Mouse (Mus musculus): ENCODE data around the gene Aldh1b1. TPM values are rescaled to one million over a fixed set of nuclear protein-coding genes. Genes with fewer than 3 reads are reported as not detected.

The Aldh1b1 gene
- polyA plus RNA-seq (2016; fragmentation: Nextera tagmentation; extraction: Ambion mirVana): 2.5 and 2.9 TPM in 2 replicates

DNA sequence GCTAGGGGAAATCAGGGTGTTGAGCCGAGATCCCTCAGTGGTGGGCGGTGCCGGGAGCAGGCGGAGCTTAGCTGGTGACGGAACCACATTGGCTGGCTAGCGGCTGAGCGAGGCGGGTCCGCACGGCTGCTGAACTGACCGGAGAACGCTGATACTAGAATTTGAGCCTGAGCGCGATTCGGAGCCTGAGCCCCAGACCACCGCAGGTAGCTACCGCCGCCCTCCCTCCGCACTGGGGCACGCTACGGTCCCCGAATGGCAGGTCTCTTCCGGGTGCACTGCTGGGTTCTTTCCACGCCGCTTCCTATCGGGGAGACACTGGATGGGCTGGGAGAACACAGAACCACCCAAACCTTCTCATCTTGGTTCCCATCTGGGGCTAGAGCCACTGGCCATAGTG lies at the start of gene Aldh1b1:
Aldh1b1 (plus strand) TSS at position 59 of the 400 bp plus-strand sequence.
- DNase-seq (ENCODE audit: low spot score): peak; percentile 80
- H3K4me1 ChIP-seq: peaks cover 31% of the 10 kb centered on the region
- no peaks in the 10 kb centered on the region for H3K36me3 ChIP-seq
- peak within 1 kb of the TSS; percentile 61 for H3K27ac ChIP-seq
- WGBS: under 1% methylated on average over 26 of the region's 26 CpGs
- H3K4me3 ChIP-seq: peak within 1 kb of the TSS; percentile 54
- peaks cover 17% of the 10 kb centered on the region for H3K27me3 ChIP-seq (ENCODE audit: low read depth, poor library complexity, severe bottlenecking)
- no peaks in the 10 kb centered on the region for H3K9me3 ChIP-seq (replicated peaks)

DNA sequence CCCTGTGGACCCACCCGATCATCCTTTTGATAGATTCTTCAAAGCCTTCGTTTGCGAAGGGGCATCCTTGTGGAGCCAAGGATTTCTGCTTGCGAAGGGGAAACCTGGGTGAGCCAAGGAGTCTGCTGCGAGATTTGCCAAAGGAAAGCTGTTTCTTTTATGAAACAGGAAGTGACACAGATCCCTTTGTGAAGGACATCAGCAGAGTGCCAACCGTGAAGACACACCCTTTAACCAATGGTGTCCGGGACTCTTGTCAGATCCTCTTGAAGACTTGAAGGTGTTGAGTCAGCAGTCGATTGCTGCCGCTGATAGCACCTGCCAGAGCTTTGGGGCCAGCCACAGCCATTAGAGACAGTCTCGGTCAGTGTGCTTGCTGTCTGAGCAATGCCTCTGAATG lies 49.4 kb upstream of the Aldh1b1 start:
- Histone ChIP-seq H3K4me3 (no peak overlapping the region), H3K4me1 (peaks cover 16% of the 10 kb centered on the region), H3K36me3 (no peaks in the 10 kb centered on the region), H3K27ac (no peak overlapping the region), H3K27me3 (ENCODE audit: low read depth, poor library complexity, severe bottlenecking) (0 out of 2 replicates have a peak, but pooled peaks cover 5% of the 10 kb centered on the region), H3K9me3 (replicated peaks) (no peaks in the 10 kb centered on the region)
- no peak for DNase-seq (ENCODE audit: low spot score)
- WGBS: 83% methylated on average over 10 of the region's 10 CpGs

DNA sequence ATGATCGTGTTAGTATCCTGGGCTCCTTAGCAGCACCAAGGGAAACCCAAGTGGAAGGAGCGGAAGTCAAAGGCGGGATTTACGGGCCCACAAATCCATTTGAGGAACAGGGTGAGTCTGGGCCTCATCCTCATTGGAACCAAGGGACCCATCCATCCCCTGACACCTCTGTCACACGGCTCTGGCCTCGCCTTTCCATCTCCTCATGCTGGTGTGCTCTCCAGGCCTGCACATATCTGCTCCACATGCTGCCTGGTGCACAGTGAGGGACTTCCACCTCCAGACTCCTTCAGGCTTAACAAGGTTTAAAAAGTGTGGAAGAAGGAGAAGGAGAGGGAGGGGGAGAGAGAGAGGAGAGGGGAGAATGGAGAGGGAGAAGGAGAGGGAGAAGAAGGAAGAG lies 48.3 kb upstream of the Aldh1b1 start:
- no peaks in the 10 kb centered on the region for H3K9me3 ChIP-seq (replicated peaks)
- DNase-seq (ENCODE audit: low spot score): no peak
- 70% methylated on average over 6 of the region's 6 CpGs for WGBS
- H3K4me3 ChIP-seq: no peak overlapping the region
- H3K36me3 ChIP-seq: no peaks in the 10 kb centered on the region
- no peak overlapping the region for H3K27ac ChIP-seq
- H3K4me1 ChIP-seq: peaks cover 26% of the 10 kb centered on the region
- 0 out of 2 replicates have a peak, but pooled peaks cover 5% of the 10 kb centered on the region for H3K27me3 ChIP-seq (ENCODE audit: low read depth, poor library complexity, severe bottlenecking)

DNA sequence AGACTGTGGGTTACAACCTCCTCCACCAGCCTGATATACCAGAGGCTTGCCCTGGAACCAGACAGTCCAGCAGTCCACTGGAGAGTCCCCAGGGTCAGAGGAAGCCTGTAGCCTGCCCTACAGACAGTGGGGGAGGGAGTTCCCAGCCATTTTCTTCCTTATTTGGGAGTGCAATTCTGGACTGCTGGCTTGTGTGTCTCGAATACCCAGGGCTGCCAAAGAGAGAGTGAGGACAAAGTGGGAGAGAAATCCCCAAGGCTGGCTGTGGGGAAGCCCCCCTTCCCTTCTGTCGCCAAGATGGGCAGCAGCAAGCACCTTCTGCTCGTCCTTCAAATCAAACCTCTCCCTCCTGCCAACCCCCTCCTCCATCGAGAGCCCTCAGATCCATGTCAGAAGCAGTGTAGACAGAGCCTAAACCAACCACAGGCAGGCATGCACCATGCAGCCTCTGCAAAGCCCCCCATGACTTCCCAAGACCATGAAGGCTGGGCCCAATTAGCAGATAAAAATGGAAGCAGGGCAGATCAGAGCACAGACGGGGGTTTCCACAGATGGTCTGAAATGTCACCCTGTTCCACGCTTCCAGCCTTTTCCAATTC lies 45.5 kb upstream of the Aldh1b1 start:
- Histone ChIP-seq H3K36me3 (no peaks in the 10 kb centered on the region), H3K27me3 (ENCODE audit: low read depth, poor library complexity, severe bottlenecking) (peaks cover 16% of the 10 kb centered on the region), H3K4me1 (peaks cover 45% of the 10 kb centered on the region), H3K9me3 (replicated peaks) (no peaks in the 10 kb centered on the region), H3K4me3 (no peak overlapping the region), H3K27ac (peak overlapping the region; percentile 56)
- no peak for DNase-seq (ENCODE audit: low spot score)
- WGBS: 40% methylated on average over 6 of the region's 6 CpGs

DNA sequence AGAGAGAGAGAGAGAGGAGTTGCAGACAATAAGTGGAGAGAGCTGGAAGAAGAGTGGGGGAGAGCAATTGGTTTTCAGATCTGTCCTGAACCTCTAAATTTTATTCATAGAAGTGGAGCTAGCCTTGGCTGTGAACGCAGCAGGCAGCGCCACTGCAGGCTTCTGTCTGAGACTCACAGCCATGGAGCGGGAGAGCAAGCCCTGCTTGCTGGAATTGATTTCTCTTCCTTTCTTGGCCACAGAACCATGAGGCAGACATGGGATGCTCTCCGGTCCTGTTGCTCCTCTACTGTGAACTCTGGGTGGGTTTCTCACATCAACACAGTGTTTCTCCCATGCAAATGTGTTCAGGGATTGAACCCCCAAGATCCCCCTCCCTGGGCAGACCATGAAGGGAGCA lies 44.7 kb upstream of the Aldh1b1 start:
- DNase-seq (ENCODE audit: low spot score): no peak
- H3K9me3 ChIP-seq (replicated peaks): no peaks in the 10 kb centered on the region
- H3K4me3 ChIP-seq: no peak overlapping the region
- WGBS: 78% methylated on average over 4 of the region's 4 CpGs
- H3K27ac ChIP-seq: peak overlapping the region; percentile 56; the same call in 1 of the 2 replicates
- no peaks in the 10 kb centered on the region for H3K36me3 ChIP-seq
- H3K27me3 ChIP-seq (ENCODE audit: low read depth, poor library complexity, severe bottlenecking): peaks cover 16% of the 10 kb centered on the region
- H3K4me1 ChIP-seq: peaks cover 54% of the 10 kb centered on the region

DNA sequence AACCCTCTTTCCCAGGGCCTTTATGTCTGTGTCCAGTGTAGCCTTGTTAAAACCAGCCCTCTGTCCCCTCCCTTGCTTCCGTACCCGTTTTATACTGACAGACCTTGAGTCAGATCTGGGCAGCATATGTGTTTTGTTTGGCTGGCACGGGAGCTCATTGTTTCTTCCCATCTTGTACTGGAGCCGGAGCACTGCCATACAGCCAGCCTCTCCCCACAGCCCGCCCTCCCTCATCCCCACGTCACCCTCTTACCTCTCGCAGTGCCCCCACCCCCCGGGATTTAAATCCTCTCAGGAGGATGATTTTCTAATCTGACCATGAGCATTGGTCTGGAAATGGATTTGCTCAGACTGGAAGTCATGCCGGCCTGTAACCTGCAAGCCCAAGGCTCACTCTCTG lies 43.7 kb upstream of the Aldh1b1 start:
- 75% methylated on average over 9 of the region's 9 CpGs for whole genome bisulfite sequencing
- Histone ChIP-seq H3K9me3 (replicated peaks) (no peaks in the 10 kb centered on the region), H3K4me3 (no peak overlapping the region), H3K36me3 (no peaks in the 10 kb centered on the region), H3K27me3 (ENCODE audit: low read depth, poor library complexity, severe bottlenecking) (peaks cover 12% of the 10 kb centered on the region), H3K4me1 (peaks cover 58% of the 10 kb centered on the region), H3K27ac (peak overlapping the region; percentile 43)
- no peak for DNase-seq (ENCODE audit: low spot score)

DNA sequence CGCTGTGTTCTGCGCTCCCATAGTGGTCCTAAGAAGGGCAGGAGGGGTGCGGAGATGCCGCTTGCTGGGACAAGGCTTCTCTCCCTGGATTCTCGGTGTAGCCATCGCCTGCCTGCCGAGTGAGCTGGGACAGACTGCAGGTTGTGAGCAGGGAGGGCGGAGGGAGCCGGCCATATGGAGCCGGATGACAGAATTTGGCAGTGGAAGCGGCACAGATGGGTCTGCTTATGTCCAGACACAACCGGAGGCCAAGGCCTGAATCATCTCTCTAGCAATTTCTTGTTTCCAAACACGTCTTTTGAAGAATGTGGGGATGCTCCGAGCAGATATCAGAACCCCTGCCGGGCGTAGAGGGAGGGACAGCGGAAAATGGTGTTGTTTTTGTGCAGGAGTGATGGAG lies 42.9 kb upstream of the Aldh1b1 start:
- no peaks in the 10 kb centered on the region for H3K9me3 ChIP-seq (replicated peaks)
- peaks cover 12% of the 10 kb centered on the region for H3K27me3 ChIP-seq (ENCODE audit: low read depth, poor library complexity, severe bottlenecking)
- no peak overlapping the region for H3K4me3 ChIP-seq
- H3K36me3 ChIP-seq: no peaks in the 10 kb centered on the region
- no peak for DNase-seq (ENCODE audit: low spot score)
- 66% methylated on average over 17 of the region's 17 CpGs for WGBS
- H3K27ac ChIP-seq: peak overlapping the region; percentile 43
- peaks cover 58% of the 10 kb centered on the region for H3K4me1 ChIP-seq

DNA sequence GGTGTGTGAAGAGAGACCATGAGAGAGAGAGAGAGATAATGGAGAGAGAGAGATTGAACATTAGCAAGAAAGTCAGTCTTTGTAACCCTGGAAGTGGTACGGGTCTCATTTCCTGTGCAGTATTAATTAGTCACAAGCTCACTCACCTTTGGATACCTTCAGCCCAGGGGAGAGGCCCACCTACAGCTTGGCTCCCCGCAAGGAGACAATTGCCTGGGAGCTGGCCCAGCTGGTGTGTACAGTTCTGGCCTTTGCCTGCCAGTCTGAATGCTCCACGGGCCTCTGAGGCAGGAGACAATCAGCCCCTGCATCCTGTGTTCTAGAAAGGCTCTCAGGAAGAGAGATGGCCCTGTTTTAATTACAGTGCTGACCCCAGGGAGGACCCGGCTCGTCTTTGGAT lies 40.9 kb upstream of the Aldh1b1 start:
- WGBS: 29% methylated on average over 5 of the region's 5 CpGs
- no peak for DNase-seq (ENCODE audit: low spot score)
- H3K4me3 ChIP-seq: no peak overlapping the region
- no peaks in the 10 kb centered on the region for H3K36me3 ChIP-seq
- peaks cover 20% of the 10 kb centered on the region for H3K27me3 ChIP-seq (ENCODE audit: low read depth, poor library complexity, severe bottlenecking)
- H3K27ac ChIP-seq: 0 out of 2 replicates have a peak overlapping the region, but pooled peaks have one; percentile 39
- no peaks in the 10 kb centered on the region for H3K9me3 ChIP-seq (replicated peaks)
- peaks cover 57% of the 10 kb centered on the region for H3K4me1 ChIP-seq

DNA sequence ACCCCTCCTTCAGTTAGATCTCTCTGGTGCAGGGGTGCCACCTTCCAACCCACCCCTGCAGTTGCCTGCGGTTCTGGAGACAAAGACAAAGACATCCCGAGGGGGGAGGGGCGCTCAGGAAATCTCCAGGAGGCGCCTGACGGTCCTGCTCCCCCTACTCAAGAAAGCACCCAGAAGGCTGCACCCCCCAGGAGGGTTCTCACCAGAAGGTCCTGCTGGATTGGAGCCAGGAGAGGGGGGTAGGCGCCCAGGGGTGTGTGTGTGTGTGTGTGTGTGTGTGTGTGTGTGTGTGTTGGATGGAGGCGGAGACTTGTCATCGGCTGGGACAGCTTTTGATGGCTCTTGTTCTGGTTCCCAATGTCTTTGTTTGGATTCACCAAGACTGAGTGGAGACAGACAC lies 39.4 kb upstream of the Aldh1b1 start:
- Histone ChIP-seq H3K36me3 (no peaks in the 10 kb centered on the region), H3K4me1 (peaks cover 58% of the 10 kb centered on the region), H3K9me3 (replicated peaks) (no peaks in the 10 kb centered on the region), H3K27ac (0 out of 2 replicates have a peak overlapping the region, but pooled peaks have one; percentile 39), H3K4me3 (no peak overlapping the region), H3K27me3 (ENCODE audit: low read depth, poor library complexity, severe bottlenecking) (peaks cover 34% of the 10 kb centered on the region)
- DNase-seq (ENCODE audit: low spot score): no peak
- 75% methylated on average over 8 of the region's 8 CpGs for WGBS

DNA sequence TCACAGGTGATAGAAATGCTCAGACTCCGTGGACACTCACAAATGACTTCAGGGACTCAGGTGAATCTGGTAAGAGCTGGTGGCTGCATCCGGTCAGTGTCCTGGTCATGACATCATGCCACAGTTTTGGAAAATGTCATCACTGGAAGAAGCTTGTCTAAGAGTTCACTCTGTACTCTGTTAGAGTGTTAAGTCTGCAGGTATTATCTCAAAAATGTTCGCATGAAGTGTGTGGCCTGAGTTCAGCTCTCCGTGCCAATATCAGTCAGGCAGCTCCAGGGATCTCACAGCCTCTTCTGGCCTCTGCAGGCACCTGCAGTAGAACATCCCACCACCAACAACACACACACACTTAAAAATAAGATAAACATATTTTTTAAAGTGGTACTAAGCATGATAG lies 36.2 kb upstream of the Aldh1b1 start:
- WGBS: 88% methylated on average over 4 of the region's 4 CpGs
- Histone ChIP-seq H3K36me3 (no peaks in the 10 kb centered on the region), H3K4me3 (no peak overlapping the region), H3K4me1 (peaks cover 61% of the 10 kb centered on the region), H3K9me3 (replicated peaks) (no peaks in the 10 kb centered on the region), H3K27ac (no peak overlapping the region), H3K27me3 (ENCODE audit: low read depth, poor library complexity, severe bottlenecking) (peaks cover 54% of the 10 kb centered on the region)
- no peak for DNase-seq (ENCODE audit: low spot score)

DNA sequence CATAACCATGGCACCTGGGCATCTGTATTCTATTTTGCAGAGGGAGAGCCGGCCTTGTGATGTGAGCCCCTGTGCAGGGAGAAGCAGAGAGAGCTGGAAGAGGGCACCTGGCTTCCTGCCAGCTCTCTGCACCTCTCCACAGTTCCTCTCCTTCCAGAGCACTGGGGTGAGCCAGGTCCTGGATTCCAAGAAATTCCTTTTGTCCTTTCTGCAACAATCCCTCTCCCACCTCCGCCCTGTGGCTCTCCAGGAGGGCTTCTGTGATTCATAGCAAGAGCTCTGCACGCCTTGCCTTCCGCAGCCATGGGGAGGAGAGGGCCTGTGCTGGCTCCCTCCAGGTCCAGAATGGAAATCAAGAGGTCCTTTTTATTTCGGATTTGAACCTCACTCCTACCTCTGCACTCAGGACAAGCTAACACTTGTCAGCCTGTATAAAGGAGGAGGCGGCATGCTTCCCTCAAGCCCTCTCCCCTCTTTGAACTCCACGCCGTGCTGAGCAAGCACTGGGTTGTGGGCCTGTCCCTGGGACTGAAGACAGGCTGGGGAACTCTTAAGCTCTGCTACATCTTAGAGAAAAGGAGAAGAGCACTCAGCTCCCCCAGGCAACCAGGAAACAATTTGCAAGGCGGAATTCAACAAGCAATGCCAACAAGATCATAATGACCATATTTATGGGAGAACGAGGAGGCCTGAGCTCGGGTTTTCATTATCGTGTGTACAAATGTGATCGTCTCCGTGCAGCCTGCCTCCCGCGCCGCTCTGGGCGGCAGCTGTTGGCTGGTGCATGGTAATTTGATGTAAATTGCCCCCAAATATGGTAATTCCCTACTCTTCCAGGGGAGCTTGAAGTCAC lies 35.3 kb upstream of the Aldh1b1 start:
- Histone ChIP-seq H3K4me3 (peak overlapping the region; percentile 42), H3K4me1 (peaks cover 52% of the 10 kb centered on the region), H3K27me3 (ENCODE audit: low read depth, poor library complexity, severe bottlenecking) (peaks cover 62% of the 10 kb centered on the region), H3K9me3 (replicated peaks) (no peaks in the 10 kb centered on the region), H3K27ac (peak overlapping the region; percentile 46; the same call in 1 of the 2 replicates), H3K36me3 (no peaks in the 10 kb centered on the region)
- WGBS: 7% methylated on average over 18 of the region's 18 CpGs
- DNase-seq (ENCODE audit: low spot score): peak; percentile 51

DNA sequence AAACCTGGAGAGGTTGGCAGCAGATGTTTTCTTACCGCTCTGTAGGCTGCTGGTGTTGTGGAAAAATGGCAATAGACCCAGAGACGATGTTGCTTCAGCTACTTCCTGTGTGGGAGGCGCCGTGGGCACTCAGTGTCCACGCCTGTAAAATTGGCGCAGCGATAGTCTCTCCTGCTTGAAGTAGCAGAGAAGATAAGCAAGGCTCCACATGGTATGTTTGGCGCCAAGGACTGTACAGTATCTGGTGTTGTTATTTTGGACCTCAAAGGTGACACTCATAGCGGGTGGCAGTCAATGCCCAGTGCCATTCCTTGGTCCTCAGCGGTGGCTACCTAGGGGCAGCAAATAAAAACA lies 34.7 kb upstream of the Aldh1b1 start:
- H3K27ac ChIP-seq: no peak overlapping the region
- H3K9me3 ChIP-seq (replicated peaks): no peaks in the 10 kb centered on the region
- H3K4me1 ChIP-seq: peaks cover 49% of the 10 kb centered on the region
- DNase-seq (ENCODE audit: low spot score): no peak
- 10% methylated on average over 10 of the region's 10 CpGs for WGBS
- H3K4me3 ChIP-seq: peak overlapping the region; percentile 42
- H3K27me3 ChIP-seq (ENCODE audit: low read depth, poor library complexity, severe bottlenecking): peaks cover 69% of the 10 kb centered on the region
- H3K36me3 ChIP-seq: no peaks in the 10 kb centered on the region

DNA sequence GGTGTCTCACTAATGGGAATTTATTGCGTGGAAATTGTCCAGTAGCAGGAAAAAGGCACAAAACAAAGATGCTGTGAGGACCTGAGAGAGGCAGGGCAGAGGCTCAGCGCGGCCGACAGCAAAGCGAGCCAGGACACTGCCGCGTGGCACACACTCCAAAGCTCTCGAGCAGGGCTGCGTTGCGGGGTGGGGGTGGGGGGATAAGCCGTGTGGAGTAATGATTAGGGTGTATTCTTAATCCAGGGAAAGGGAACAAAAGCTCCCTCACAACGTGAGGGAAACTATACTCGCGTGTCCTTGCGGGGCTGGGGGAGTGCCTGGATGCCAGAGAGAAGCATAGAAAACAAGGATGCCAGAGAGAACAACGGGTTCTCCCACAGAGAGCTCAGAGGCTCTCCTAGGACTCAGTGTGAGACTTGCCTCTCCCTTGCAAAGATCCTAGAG lies 33.7 kb upstream of the Aldh1b1 start:
- Histone ChIP-seq H3K4me3 (peak overlapping the region; percentile 37), H3K27me3 (ENCODE audit: low read depth, poor library complexity, severe bottlenecking) (peaks cover 79% of the 10 kb centered on the region), H3K9me3 (replicated peaks) (no peaks in the 10 kb centered on the region), H3K27ac (peak overlapping the region; percentile 68), H3K4me1 (peaks cover 45% of the 10 kb centered on the region), H3K36me3 (no peaks in the 10 kb centered on the region)
- WGBS: 1% methylated on average over 16 of the region's 16 CpGs
- peak; percentile 65 for DNase-seq (ENCODE audit: low spot score)
